In the genomic region with DNA sequence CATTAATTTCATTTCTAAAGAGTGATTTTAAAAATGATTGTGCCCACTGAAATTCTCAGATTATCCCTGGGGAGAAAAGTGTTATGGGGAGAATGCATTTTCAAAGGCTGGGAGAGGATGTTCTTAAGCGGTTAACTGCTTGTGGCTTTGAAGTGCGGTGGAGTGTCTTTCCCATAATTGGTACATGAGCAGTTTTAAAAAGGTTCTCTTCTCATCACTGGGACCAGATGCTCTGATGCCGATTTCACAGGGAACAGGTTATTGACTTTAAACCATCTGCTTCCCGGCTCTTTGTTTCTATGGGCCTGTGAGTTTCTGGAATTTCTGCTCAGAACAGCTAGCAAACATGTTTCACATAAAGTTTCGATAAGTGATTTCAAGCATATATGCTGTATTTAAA, we compare ENCODE assay signal across 17 mouse cellular contexts. TPM values are rescaled to one million over a fixed set of nuclear protein-coding genes. Genes with fewer than 3 reads are reported as not detected.
DNase-seq lines count a peak whose midpoint lies in the region.
"Had no signal": no experiment of that assay in that cellular context is flagged by ENCODE, and none has a peak within 500 bp of the region (broad histone marks: within the 10 kb centered on the region; RNA-seq: fewer than 3 reads in every experiment).

No protein-coding gene starts in this region.

- peak; percentile 4 for DNase-seq in embryo, embryonic 10.5 days (ENCODE audit: low spot score)
- DNase-seq in embryo, embryonic 11 days: no peak
- peak; percentile 10 for DNase-seq in layer of hippocampus, adult 11-12 months (ENCODE audit: low spot score)
- no peak for DNase-seq in layer of hippocampus, postnatal 25 days (ENCODE audit: extremely low spot score in 1 of 2, low spot score in 1 of 2)
- peak; percentile 3 for DNase-seq in right cerebral cortex, adult 18-20 months
- DNase-seq in right cerebral cortex, postnatal 14 days: no peak
- DNase-seq in adrenal gland, adult 18-20 months (ENCODE audit: low spot score in 2 of 2): no peak
- no peak for DNase-seq in natural killer cell, adult 2 months (ENCODE audit: low spot score in 2 of 2)
- DNase-seq: adrenal gland, postnatal 14 days; B cell, adult 2 months; cerebellum, adult 2 months; cerebellum, postnatal 10 days; forebrain, postnatal 0 days; gastrocnemius, postnatal 25 days; heart, postnatal 36 days had no signal

RNA-seq across cellular contexts. Expression of a gene that starts 23.2 kb away (rescaled TPM):
- total RNA-seq in layer of hippocampus, postnatal 25 days (2021): 10 to 100 TPM; 64.9 to 72.2 TPM
- total RNA-seq in adrenal gland, adult 18-20 months (2021): under 1 TPM; 0.10 TPM
- total RNA-seq: gastrocnemius, adult 18-20 months; gastrocnemius, postnatal 25 days; granulocyte monocyte progenitor cell, adult 5-6 weeks; heart, postnatal 36 days had no signal

Comparison
In these comparisons a context has a peak if more than half of its experiments do, and no peak if none do; other contexts are left out.
1. DNase-seq: peak in embryo, embryonic 10.5 days (single experiment), layer of hippocampus, adult 11-12 months (single experiment) and right cerebral cortex, adult 18-20 months (single experiment); none in embryo, embryonic 11 days (single experiment), layer of hippocampus, postnatal 25 days (0 of 2), right cerebral cortex, postnatal 14 days (single experiment), adrenal gland, adult 18-20 months (0 of 2) and natural killer cell, adult 2 months (0 of 2).
2. RNA of a gene that starts 23.2 kb away (total RNA-seq): 64.9 to 72.2 TPM in layer of hippocampus, postnatal 25 days; 0.10 TPM in adrenal gland, adult 18-20 months; every median in the first group is over 10 times any median in the second.